Mouse (Mus musculus) 3T3-L1 (cell line): ENCODE results near the gene Rasl2-9.
"Not testable (repeated sequence)": the region's sequence is repeated elsewhere in the genome, so short reads cannot be mapped to it uniquely, and the experiment has no call there.

ENCODE experiments used
- DNase-seq: peaks from one replicate; pipeline ENCODE4 v3.0.0-alpha.2; 2015; ENCODE audit warnings: low read depth, low spot score

Gene Rasl2-9

GRCm38 (mm10) chr7:5080815-5081214 lies 44.9 kb downstream of the Rasl2-9 start:
- peak; percentile 28 for DNase-seq

GRCm38 (mm10) chr7:5080010-5080751 lies 45.6 kb downstream of the Rasl2-9 start, which contains the start of gene Epn1:
Epn1 (plus strand) TSS chr7:5080235.
- peak; percentile 91 for DNase-seq

- DNase-seq: not testable (repeated sequence)
Measured at GRCm38 (mm10) chr7:5079365-5080009, 46.3 kb downstream of the Rasl2-9 start.

- no peak for DNase-seq
Measured at GRCm38 (mm10) chr7:5076931-5077330, 48.8 kb downstream of the Rasl2-9 start.

- DNase-seq: no peak
Measured at GRCm38 (mm10) chr7:5074984-5075383, 50.8 kb downstream of the Rasl2-9 start.
